ENCODE assay signal across 13 mouse cellular contexts in genomic region chr14:30553185-30553584, GRCm38 (mm10). TPM values are rescaled to one million over a fixed set of nuclear protein-coding genes. Genes with fewer than 3 reads are reported as not detected.
A peak's percentile ranks its signal among the peaks of the same experiment; 100 is the strongest.
DNase-seq lines count a peak whose midpoint lies in the region; ATAC-seq lines count a peak whose summit lies in the region.
"Had no signal": no experiment of that assay in that cellular context is flagged by ENCODE, and none has a peak within 500 bp of the region (broad histone marks: within the 10 kb centered on the region; RNA-seq: fewer than 3 reads in every experiment).

No protein-coding gene starts in this region.

- ATAC-seq in cerebellum, adult (ENCODE audit: insufficient number of reproducible peaks, low FRiP score, low TSS enrichment), result no peak
- no peak for ATAC-seq in inflammation-experienced regulatory T-cells, adult 6 months
- ATAC-seq: midbrain, embryonic 16.5 days had no signal

- DNase-seq in adrenal gland, postnatal 36 days, result peak; percentile 29 to 58
- DNase-seq in adrenal gland, postnatal 4 days (ENCODE audit: low spot score in 2 of 2), result no peak
- DNase-seq in 416B (ENCODE audit: low read depth), result peak; percentile 52
- peak; percentile 74 for DNase-seq in fat pad, adult 2 months (ENCODE audit: extremely low read depth, low read depth, low spot score)
- DNase-seq in lung, postnatal 25 days (ENCODE audit: low spot score), result peak; percentile 46
- DNase-seq: B cell, adult 2 months; cerebellum, adult 11-12 months; kidney, adult 8-10 months; right cerebral cortex, postnatal 14 days; thymus, postnatal 36 days had no signal

RNA-seq across cellular contexts. Expression of gene Tkt, which starts 5.0 kb away (rescaled TPM):
- total RNA-seq in adrenal gland, postnatal 36 days (2021), result 1,000 to 10,000 TPM; 1,323 to 1,442 TPM
- total RNA-seq in adrenal gland, postnatal 4 days (2021), result 100 to 1,000 TPM; 399 to 408 TPM
- 100 to 1,000 TPM; 203 to 235 (median 209) TPM for polyA plus RNA-seq in inflammation-experienced regulatory T-cells, adult 6 months (2017; shearing (Covaris generic))

Comparison
In these comparisons a context has a peak if more than half of its experiments do, and no peak if none do; other contexts are left out.
1. DNase-seq: peak in adrenal gland, postnatal 36 days (2 of 2), 416B (single experiment), fat pad, adult 2 months (single experiment) and lung, postnatal 25 days (single experiment); none in adrenal gland, postnatal 4 days (0 of 2).